Mouse (Mus musculus) G1E-ER4 (cell line): ENCODE data around the gene Rep15. TPM values are rescaled to one million over a fixed set of nuclear protein-coding genes. Genes with fewer than 3 reads are reported as not detected.

Source experiments
- GATA1 ChIP-seq: IDR thresholded peaks from one replicate; pipeline ENCODE4 v1.8.0; 2012; ENCODE audit warnings: low read length, inconsistent platforms
- polyA plus RNA-seq: library from polyadenylated mRNA; stranded (reverse); fragments of >175 nt; gene quantifications from 2 replicates; pipeline ENCODE4 v1.2.3, GENCODE M21; 2012

Rep15 gene
- polyA plus RNA-seq, 1 experiment: not detected

- TF ChIP-seq GATA1: no peak
Measured at GRCm38 (mm10) chr6:147055374-147055977, 23.1 kb downstream of the Rep15 start.

- no peak for TF ChIP-seq GATA1
Measured at GRCm38 (mm10) chr6:147059326-147059725, 26.9 kb downstream of the Rep15 start.

- no peak for TF ChIP-seq GATA1
Measured at GRCm38 (mm10) chr6:147061630-147062029, 29.2 kb downstream of the Rep15 start.

- TF ChIP-seq GATA1: no peak
Measured at GRCm38 (mm10) chr6:147062034-147062433, 29.6 kb downstream of the Rep15 start.

GRCm38 (mm10) chr6:147062694-147063093 lies 30.3 kb downstream of the Rep15 start:
- no peak for TF ChIP-seq GATA1

GRCm38 (mm10) chr6:147064226-147064943 lies 32.0 kb downstream of the Rep15 start:
- TF ChIP-seq GATA1: no peak

GRCm38 (mm10) chr6:147064944-147065261 lies 32.5 kb downstream of the Rep15 start:
- no peak for TF ChIP-seq GATA1

GRCm38 (mm10) chr6:147075808-147076387 lies 43.5 kb downstream of the Rep15 start:
- no peak for TF ChIP-seq GATA1

GRCm38 (mm10) chr6:147076878-147077277 lies 44.5 kb downstream of the Rep15 start:
- TF ChIP-seq GATA1: no peak

GRCm38 (mm10) chr6:147079919-147080318 lies 47.5 kb downstream of the Rep15 start:
- no peak for TF ChIP-seq GATA1

Other genes with a start within 250 kb of the Rep15 start
- not detected in 2 replicates for gene Arntl2, start 236.5 kb upstream of the Rep15 start, polyA plus RNA-seq
- gene Smco2, start 182.5 kb upstream of the Rep15 start, polyA plus RNA-seq: 0.31 TPM in 1 of 2 replicates, not detected in the other
- 1.1 and 1.3 TPM in 2 replicates for gene Ppfibp1, start 144.1 kb upstream of the Rep15 start, polyA plus RNA-seq
- gene 1700034J05Rik, start 78.2 kb upstream of the Rep15 start, polyA plus RNA-seq: not detected in 2 replicates
- gene Mrps35, start 10.2 kb downstream of the Rep15 start, polyA plus RNA-seq: 19.4 and 23.9 TPM in 2 replicates
- not detected in 2 replicates for gene Mansc4, start 54.4 kb downstream of the Rep15 start, polyA plus RNA-seq
- 4.6 and 5.2 TPM in 2 replicates for gene Klhl42, start 58.8 kb downstream of the Rep15 start, polyA plus RNA-seq
- not detected in 2 replicates for gene Pthlh, start 231.6 kb downstream of the Rep15 start, polyA plus RNA-seq